Mouse (Mus musculus) G1E (cell line): Measurements from ENCODE around the gene Tmem123. TPM values are rescaled to one million over a fixed set of nuclear protein-coding genes. Genes with fewer than 3 reads are reported as not detected.
A peak's percentile ranks its signal among the peaks of the same experiment; 100 is the strongest.

Experiments
- ATAC-seq: 2 replicates; pipeline ENCODE4 v1.8.0; 2016; ENCODE audit warnings: mild to moderate bottlenecking; ENCODE audit not compliant: insufficient number of reproducible peaks, poor library complexity, low FRiP score, severe bottlenecking; ENCODE audit errors: extremely low read depth
- DNase-seq: peaks from one replicate; pipeline ENCODE4 v3.0.0; 2012; ENCODE audit warnings: low spot score
- H3K27me3 ChIP-seq: 2 replicates; pipeline ENCODE4 v1.6.1; 2012; ENCODE audit warnings: mild to moderate bottlenecking, low read length, inconsistent platforms; ENCODE audit not compliant: insufficient read depth
- H3K36me3 ChIP-seq: replicated peaks from 2 replicates; pipeline ENCODE3; 2012; ENCODE audit warnings: mild to moderate bottlenecking, inconsistent platforms
- H3K4me1 ChIP-seq: 2 replicates; pipeline ENCODE4 v1.6.1; 2012; ENCODE audit warnings: low read depth, low read length, inconsistent platforms, mixed read lengths; ENCODE audit not compliant: insufficient read depth
- H3K4me3 ChIP-seq: 2 replicates; pipeline ENCODE4 v1.5.1; 2012; ENCODE audit warnings: low read depth, mild to moderate bottlenecking, inconsistent platforms, low read length, moderate library complexity, mixed read lengths
- H3K9me3 ChIP-seq: replicated peaks from 2 replicates; pipeline ENCODE4 v1.6.1; 2012; ENCODE audit warnings: inconsistent platforms
- CTCF ChIP-seq: IDR thresholded peaks from 2 replicates; pipeline ENCODE4 v1.5.1; 2012; ENCODE audit warnings: low read depth, low read length, inconsistent platforms, mixed read lengths
- GATA1 ChIP-seq: IDR thresholded peaks from 2 replicates; pipeline ENCODE4 v1.6.1; 2012; ENCODE audit warnings: borderline replicate concordance, low read length, inconsistent platforms, mixed read lengths
- GATA2 ChIP-seq: IDR thresholded peaks from 2 replicates; pipeline ENCODE4 v1.6.1; 2012; ENCODE audit warnings: low read depth, low read length, inconsistent platforms, borderline replicate concordance
- POLR2AphosphoS5 ChIP-seq: IDR thresholded peaks from 2 replicates; pipeline ENCODE4 v1.6.1; 2012; ENCODE audit warnings: low read depth, low read length, inconsistent platforms; ENCODE audit not compliant: insufficient replicate concordance
- TAL1 ChIP-seq: conservative IDR thresholded peaks from 2 replicates; pipeline ENCODE4 v1.6.1; 2012; ENCODE audit warnings: low read depth, low read length, inconsistent platforms, mixed read lengths
- polyA plus RNA-seq: library from polyadenylated mRNA; stranded (reverse); fragments of >175 nt; gene quantifications from 2 replicates; pipeline ENCODE4 v1.2.3, GENCODE M21; 2012
- total RNA-seq, 2 experiments: library from RNA; stranded (forward) in 1 of 2; stranded (reverse) in 1 of 2; fragments of 200-1000 nt in 1 of 2; fragments of >200 nt in 1 of 2; fragmentation: Nextera tagmentation in 1 of 2; gene quantifications; 2 replicates each; pipeline ENCODE4 v1.2.3; 2014 to 2017

Tmem123 gene
- total and polyA plus RNA-seq, 3 experiments = 35.3 to 137 (median 118) TPM

DNA sequence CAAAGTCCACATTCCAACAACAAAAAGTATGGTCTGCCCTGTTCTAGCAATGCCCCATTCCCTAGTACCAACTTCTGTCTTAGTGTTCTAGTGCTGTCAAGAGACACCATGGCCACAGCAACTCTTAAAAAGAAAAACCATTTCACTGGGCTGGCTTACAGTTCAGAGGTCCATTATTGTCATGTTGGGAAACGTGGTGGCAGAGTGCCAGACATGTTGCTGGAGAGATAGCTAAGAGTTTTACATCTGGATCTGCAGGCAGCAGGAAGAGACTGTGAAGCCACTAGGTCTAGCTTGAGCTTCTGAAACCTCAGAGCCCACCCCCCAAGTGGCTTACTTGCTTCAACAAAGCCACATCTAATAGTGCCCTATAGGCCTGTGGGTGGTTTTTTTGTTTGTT is 13.8 kb downstream of the Tmem123 start:
- H3K9me3 ChIP-seq = no peaks in the 10 kb centered on the region
- DNase-seq (no peak), ATAC-seq (no peak)
- peaks cover 90% of the 10 kb centered on the region for H3K36me3 ChIP-seq
- TF ChIP-seq GATA1 = no peak
- TF ChIP-seq CTCF = no peak
- no peak for TF ChIP-seq GATA2
- TF ChIP-seq TAL1 = no peak
- TF ChIP-seq POLR2AphosphoS5 = no peak
- peaks cover 34% of the 10 kb centered on the region for H3K4me1 ChIP-seq
- H3K27me3 ChIP-seq = no peaks in the 10 kb centered on the region
- H3K4me3 ChIP-seq = no peak overlapping the region

DNA sequence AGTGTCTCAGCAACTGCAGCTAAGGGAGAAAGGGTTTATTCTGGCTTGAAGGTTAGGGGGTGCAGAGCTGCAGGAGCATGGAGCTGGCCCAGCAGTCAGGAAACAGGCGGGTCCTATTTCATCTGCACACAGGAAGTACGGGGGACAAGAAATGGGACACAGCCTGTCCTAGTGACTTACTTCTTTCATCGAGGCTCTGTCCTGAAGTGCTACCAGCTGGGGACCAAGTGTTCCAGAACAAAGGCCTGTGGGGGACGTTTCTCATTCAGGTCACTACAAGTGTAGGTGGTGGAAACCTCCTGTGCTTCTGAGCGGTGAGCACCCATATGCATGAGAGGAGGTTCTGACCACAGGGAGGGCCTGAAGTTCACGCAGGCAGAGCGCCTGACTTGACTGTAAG is 14.9 kb downstream of the Tmem123 start:
- Histone ChIP-seq H3K9me3 (no peaks in the 10 kb centered on the region), H3K4me1 (peaks cover 35% of the 10 kb centered on the region), H3K36me3 (peaks cover 89% of the 10 kb centered on the region), H3K27me3 (no peaks in the 10 kb centered on the region), H3K4me3 (no peak overlapping the region)
- DNase-seq (no peak), ATAC-seq (no peak)
- TF ChIP-seq TAL1 (no peak), GATA2 (no peak), CTCF (no peak), GATA1 (no peak), POLR2AphosphoS5 (no peak)

DNA sequence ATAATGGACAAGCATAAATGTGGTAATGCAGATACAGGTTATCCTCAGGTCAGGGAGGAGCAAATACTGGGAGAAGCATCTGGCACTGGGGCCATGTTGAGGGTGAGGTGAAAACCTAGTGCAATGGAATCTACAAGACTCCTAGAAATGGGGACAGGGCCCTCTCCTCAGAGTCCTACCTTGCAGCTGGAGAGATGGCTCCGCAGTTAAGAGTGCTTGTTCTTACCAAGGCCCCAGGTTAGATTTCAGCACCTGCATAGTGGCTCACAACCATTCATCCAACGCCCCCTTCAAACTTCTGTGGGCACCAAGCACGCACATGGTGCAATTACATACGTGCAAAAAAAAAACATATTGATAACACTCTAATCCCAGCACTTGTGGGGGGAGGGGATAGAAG is 15.9 kb downstream of the Tmem123 start:
- H3K9me3 ChIP-seq = no peaks in the 10 kb centered on the region
- peaks cover 44% of the 10 kb centered on the region for H3K4me1 ChIP-seq
- no peak overlapping the region; the same call in 1 of the 2 replicates for H3K4me3 ChIP-seq
- ATAC-seq (no peak), DNase-seq (no peak)
- H3K27me3 ChIP-seq = no peaks in the 10 kb centered on the region
- no peak for TF ChIP-seq TAL1
- no peak for TF ChIP-seq GATA1
- peaks cover 88% of the 10 kb centered on the region for H3K36me3 ChIP-seq

DNA sequence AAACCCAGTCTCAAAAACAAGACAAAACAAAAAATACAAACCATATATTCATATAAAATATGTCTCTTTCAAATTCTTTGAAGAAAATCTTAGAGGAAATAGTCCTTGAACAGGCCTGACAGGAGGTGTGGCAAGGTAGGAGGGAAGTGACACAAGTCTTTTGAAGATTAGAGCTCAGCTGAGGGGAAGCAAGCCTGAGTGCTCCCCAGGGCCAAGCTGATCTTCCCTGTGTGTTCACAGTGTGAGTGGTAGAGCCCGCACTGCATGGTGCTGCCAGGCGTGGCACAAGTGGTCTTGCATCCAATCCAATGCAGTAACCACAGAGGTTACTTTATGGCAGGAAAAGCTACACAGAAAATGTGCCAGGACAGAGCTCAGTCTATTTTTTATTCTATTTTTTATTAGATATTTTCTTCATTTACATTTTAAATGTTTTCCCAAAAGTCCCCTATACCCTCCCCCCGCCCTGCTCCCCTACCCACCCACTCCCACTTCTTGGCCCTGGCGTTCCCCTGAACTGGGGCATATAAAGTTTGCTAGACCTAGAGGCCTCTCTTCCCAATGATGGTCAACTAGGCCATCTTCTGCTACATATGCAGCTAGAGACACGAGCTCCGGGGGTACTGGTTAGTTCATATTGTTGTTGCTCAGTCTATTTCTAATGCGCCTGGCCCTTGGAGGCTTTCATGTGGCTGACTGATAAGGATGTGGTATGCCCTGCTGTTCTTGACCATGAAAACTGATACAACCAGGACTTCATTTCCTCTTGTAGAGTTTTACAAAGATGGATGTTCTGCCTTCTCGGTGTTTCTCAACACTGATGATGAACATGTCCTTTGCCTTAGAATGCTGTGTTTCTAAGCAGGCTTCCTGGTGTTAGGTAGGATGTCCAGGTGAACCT is 16.7 kb downstream of the Tmem123 start:
- Histone ChIP-seq H3K27me3 (no peaks in the 10 kb centered on the region), H3K9me3 (no peaks in the 10 kb centered on the region), H3K36me3 (peaks cover 88% of the 10 kb centered on the region), H3K4me3 (peak overlapping the region; percentile 48; the same call in 1 of the 2 replicates), H3K4me1 (peaks cover 50% of the 10 kb centered on the region)
- TF ChIP-seq GATA2 (no peak), TAL1 (peak; percentile 35)
- no peak for DNase-seq
- ATAC-seq = peak; percentile 67

DNA sequence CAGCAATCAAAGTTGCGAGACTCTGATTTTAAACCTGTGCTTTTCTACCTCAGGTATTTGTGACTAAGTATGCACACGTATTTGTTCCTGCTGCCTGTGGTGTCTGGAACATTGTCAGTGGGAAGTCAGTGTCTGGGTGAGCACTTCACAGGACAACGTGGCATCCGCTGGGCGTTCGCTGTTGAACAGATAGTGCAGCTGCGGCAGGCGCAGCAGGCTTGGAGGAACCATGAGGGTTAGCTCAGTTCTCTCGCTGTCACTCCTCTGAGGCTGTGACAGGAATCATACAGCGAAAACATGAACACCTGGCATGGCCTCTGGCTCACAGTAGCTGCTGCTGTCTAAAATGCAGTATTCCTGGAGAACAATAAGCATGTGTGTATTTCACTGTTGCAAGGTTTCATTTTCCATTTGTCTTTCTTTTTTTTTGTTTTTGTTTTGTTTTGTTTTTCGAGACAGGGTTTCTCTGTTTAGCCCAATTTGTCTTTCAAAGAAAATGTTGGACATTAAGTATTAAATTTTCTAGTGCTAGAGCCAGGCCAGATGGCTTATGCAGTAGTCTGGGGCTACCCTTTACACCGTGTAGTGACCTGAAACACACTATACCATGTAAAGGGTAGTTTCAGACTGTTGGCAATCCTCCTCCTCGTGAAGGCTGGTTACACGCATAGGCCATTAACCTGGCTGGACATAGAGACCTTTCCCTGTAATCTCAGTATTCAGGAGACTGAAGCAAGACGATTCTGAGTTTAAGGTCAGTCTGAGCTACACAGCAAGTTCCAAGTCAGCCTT is 20.2 kb downstream of the Tmem123 start:
- Histone ChIP-seq H3K4me1 (peaks cover 62% of the 10 kb centered on the region), H3K9me3 (no peaks in the 10 kb centered on the region), H3K27me3 (no peaks in the 10 kb centered on the region), H3K36me3 (peaks cover 84% of the 10 kb centered on the region), H3K4me3 (no peak overlapping the region)
- no peak for TF ChIP-seq POLR2AphosphoS5
- TF ChIP-seq GATA2 = no peak
- TF ChIP-seq CTCF = no peak
- no peak for TF ChIP-seq TAL1
- TF ChIP-seq GATA1 = no peak
- ATAC-seq (no peak), DNase-seq (no peak)

DNA sequence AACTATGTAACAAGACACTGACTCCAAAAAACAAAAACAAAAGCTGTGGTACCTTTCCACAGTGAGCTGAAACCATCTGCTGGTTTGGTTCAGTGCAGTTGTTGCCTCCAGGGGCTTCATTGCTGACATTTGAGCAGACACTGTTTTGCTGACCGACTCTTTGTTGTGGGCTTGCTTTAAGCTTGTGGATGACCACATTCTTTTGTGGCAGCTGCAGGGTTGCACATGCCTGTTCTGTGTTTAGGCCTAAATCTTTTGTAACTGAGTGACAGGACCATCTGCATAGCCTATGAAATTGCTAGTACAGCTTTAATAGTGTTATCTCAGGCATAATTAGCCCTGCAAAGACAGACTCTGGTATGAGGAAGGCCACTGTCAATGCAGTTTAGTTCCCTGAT is 20.8 kb downstream of the Tmem123 start:
- TF ChIP-seq CTCF (no peak), POLR2AphosphoS5 (no peak), TAL1 (no peak), GATA1 (no peak), GATA2 (no peak)
- Histone ChIP-seq H3K36me3 (peaks cover 80% of the 10 kb centered on the region), H3K4me1 (peaks cover 63% of the 10 kb centered on the region)

More for the DNA sequence above, 20.8 kb downstream of the Tmem123 start:
- Histone ChIP-seq H3K4me3 (no peak overlapping the region), H3K9me3 (no peaks in the 10 kb centered on the region), H3K27me3 (no peaks in the 10 kb centered on the region)
- DNase-seq = no peak
- ATAC-seq = no peak
